Mouse (Mus musculus): ENCODE measurements around the gene Vps50.

DNA sequence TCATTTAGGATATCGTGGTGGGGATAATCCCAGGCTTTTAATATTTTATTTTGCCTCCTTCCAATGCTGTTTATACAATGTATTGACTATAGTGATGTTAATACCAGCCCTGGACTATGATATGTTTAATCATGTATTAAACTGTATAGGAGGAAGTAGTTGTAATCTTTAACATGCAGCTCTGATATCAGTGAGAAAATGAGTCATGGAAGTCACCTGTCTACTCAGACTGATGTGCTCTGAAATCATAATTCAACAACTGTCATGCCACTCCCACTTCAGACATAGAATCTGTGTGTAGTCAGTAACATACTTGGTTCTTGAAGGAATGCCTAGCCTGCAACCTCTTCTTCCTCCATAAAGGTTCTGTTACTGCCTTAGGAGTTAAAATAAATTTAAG is 29.6 kb upstream of the Vps50 start:
- TF ChIP-seq CTCF (IDR thresholded peaks at IDR 0.05; ENCODE audit: control insufficient read depth, insufficient read depth, insufficient replicate concordance, low read depth, low read length), result no peak
- no peak for TF ChIP-seq POLR2A (IDR thresholded peaks at IDR 0.05; ENCODE audit: control insufficient read depth, low read depth, low read length)

Data from testis, adult 2 months (tissue).